Mouse (Mus musculus): ENCODE measurements around the gene Rpp21. TPM values are rescaled to one million over a fixed set of nuclear protein-coding genes. Genes with fewer than 3 reads are reported as not detected.

The Rpp21 gene
- polyA plus RNA-seq, 1 experiment from 2014 or later: 146 TPM

GRCm38 (mm10) chr17:36271586-36272256 is 13.9 kb upstream of the Rpp21 start, which contains the start of gene Trim39:
Trim39 (minus strand) TSS chr17:36272247.
- Histone ChIP-seq H3K9me3 (ENCODE audit: low read length) (no peaks in the 10 kb centered on the region), H3K4me3 (ENCODE audit: low read depth, low read length) (peak within 1 kb of the TSS; percentile 100), H3K27me3 (replicated peaks; ENCODE audit: insufficient read depth, low read length) (no peaks in the 10 kb centered on the region), H3K27ac (ENCODE audit: low read length) (peak within 1 kb of the TSS; percentile 94), H3K9ac (replicated peaks; ENCODE audit: low read depth) (peak within 1 kb of the TSS; percentile 97), H3K4me2 (replicated peaks; ENCODE audit: low read depth, low read length) (peak within 1 kb of the TSS; percentile 79), H3K4me1 (ENCODE audit: insufficient read depth, low read depth, low read length) (peaks cover 13% of the 10 kb centered on the region; the same call in 1 of the 2 replicates), H3K36me3 (ENCODE audit: insufficient read depth, low read length) (peaks cover 17% of the 10 kb centered on the region; the same call in 1 of the 2 replicates)
- under 1% methylated on average over 36 of the region's 43 CpGs for WGBS
- DNase-seq (ENCODE audit: low spot score) (peak; percentile 90), ATAC-seq (peak; percentile 83)
- TF ChIP-seq CTCF (IDR thresholded peaks at IDR 0.05) (no peak), EP300 (IDR thresholded peaks at IDR 0.05) (no peak)

- TF ChIP-seq CTCF (IDR thresholded peaks at IDR 0.05) (no peak), EP300 (IDR thresholded peaks at IDR 0.05) (no peak)
- peak overlapping the region; percentile 100 for H3K4me3 ChIP-seq (ENCODE audit: low read depth, low read length)
- H3K9ac ChIP-seq (replicated peaks; ENCODE audit: low read depth): peak overlapping the region; percentile 97
Measured at GRCm38 (mm10) chr17:36270956-36271585, 13.2 kb upstream of the Rpp21 start.

GRCm38 (mm10) chr17:36265834-36266233 is 8.0 kb upstream of the Rpp21 start:
- no peaks in the 10 kb centered on the region for H3K27me3 ChIP-seq (replicated peaks; ENCODE audit: insufficient read depth, low read length)
- no peaks in the 10 kb centered on the region for H3K9me3 ChIP-seq (ENCODE audit: low read length)
- DNase-seq (ENCODE audit: low spot score) (peak; percentile 40), ATAC-seq (no peak)
- TF ChIP-seq CTCF (IDR thresholded peaks at IDR 0.05): peak; percentile 45
- TF ChIP-seq EP300 (IDR thresholded peaks at IDR 0.05): no peak
- peaks cover 22% of the 10 kb centered on the region for H3K36me3 ChIP-seq (ENCODE audit: insufficient read depth, low read length)
- H3K9ac ChIP-seq (replicated peaks; ENCODE audit: low read depth): no peak overlapping the region
- H3K4me3 ChIP-seq (ENCODE audit: low read depth, low read length): no peak overlapping the region
- H3K27ac ChIP-seq (ENCODE audit: low read length): no peak overlapping the region
- H3K4me1 ChIP-seq (ENCODE audit: insufficient read depth, low read depth, low read length): peaks cover 4% of the 10 kb centered on the region; the same call in 1 of the 2 replicates
- no peak overlapping the region for H3K4me2 ChIP-seq (replicated peaks; ENCODE audit: low read depth, low read length)
- WGBS: 72% methylated on average over 5 of the region's 5 CpGs

More at GRCm38 (mm10) chr17:36270956-36271585, 13.2 kb upstream of the Rpp21 start:
- DNase-seq (ENCODE audit: low spot score): peak; percentile 91
- ATAC-seq: peak; percentile 94
- peaks cover 17% of the 10 kb centered on the region; the same call in 1 of the 2 replicates for H3K36me3 ChIP-seq (ENCODE audit: insufficient read depth, low read length)
- H3K9me3 ChIP-seq (ENCODE audit: low read length): no peaks in the 10 kb centered on the region
- peaks cover 13% of the 10 kb centered on the region; the same call in 1 of the 2 replicates for H3K4me1 ChIP-seq (ENCODE audit: insufficient read depth, low read depth, low read length)
- no peaks in the 10 kb centered on the region for H3K27me3 ChIP-seq (replicated peaks; ENCODE audit: insufficient read depth, low read length)
- H3K4me2 ChIP-seq (replicated peaks; ENCODE audit: low read depth, low read length): peak overlapping the region; percentile 79
- under 1% methylated on average over 58 of the region's 84 CpGs for WGBS
- peak overlapping the region; percentile 94 for H3K27ac ChIP-seq (ENCODE audit: low read length)

DNA sequence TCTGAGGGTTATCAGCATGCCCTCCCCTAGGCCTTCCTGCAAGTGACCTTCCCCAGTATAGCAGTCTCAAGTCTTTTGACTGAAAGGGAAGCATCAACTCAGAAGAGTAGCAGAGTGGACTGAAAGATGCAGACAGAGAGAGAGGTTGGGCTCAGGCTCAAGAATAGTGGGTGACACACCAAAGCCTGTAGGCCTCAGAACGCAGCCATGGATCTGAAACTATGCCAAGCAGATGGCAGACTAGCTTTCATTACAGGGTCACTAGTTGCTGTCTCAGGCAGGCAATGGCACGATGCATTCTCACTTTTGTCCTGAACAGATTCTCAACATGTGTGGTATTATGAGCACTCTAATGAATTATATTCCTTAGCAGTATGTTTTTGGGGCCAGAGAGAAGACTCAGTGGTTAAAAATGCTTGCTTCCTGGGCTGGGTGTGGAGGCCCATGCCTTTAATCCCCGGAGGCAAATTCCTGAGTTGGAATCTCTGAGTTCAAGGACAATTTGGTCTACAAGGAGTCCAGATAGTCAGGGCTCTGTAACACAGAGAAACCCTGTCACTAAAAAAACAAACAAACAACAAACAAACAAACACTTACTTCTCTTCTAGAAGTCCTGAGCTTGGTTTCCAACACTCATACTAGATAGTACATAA is 6.5 kb upstream of the Rpp21 start:
- no peak for ATAC-seq
- Histone ChIP-seq H3K36me3 (ENCODE audit: insufficient read depth, low read length) (peaks cover 30% of the 10 kb centered on the region), H3K4me3 (ENCODE audit: low read depth, low read length) (no peak overlapping the region)

GRCm38 (mm10) chr17:36261511-36262166 is 3.8 kb upstream of the Rpp21 start:
- no peak for DNase-seq (ENCODE audit: low spot score)
- Histone ChIP-seq H3K4me1 (ENCODE audit: insufficient read depth, low read depth, low read length) (no peaks in the 10 kb centered on the region; the same call in 1 of the 2 replicates), H3K4me2 (replicated peaks; ENCODE audit: low read depth, low read length) (no peak overlapping the region), H3K9me3 (ENCODE audit: low read length) (no peaks in the 10 kb centered on the region), H3K27me3 (replicated peaks; ENCODE audit: insufficient read depth, low read length) (no peaks in the 10 kb centered on the region), H3K4me3 (ENCODE audit: low read depth, low read length) (no peak overlapping the region), H3K9ac (replicated peaks; ENCODE audit: low read depth) (no peak overlapping the region), H3K27ac (ENCODE audit: low read length) (no peak overlapping the region), H3K36me3 (ENCODE audit: insufficient read depth, low read length) (peaks cover 22% of the 10 kb centered on the region)
- TF ChIP-seq CTCF (IDR thresholded peaks at IDR 0.05) (no peak), EP300 (IDR thresholded peaks at IDR 0.05) (no peak)
- WGBS: 90% methylated on average over 9 of the region's 9 CpGs
- ATAC-seq: no peak

More for the DNA sequence above, 6.5 kb upstream of the Rpp21 start:
- Histone ChIP-seq H3K9me3 (ENCODE audit: low read length) (no peaks in the 10 kb centered on the region), H3K9ac (replicated peaks; ENCODE audit: low read depth) (no peak overlapping the region), H3K27ac (ENCODE audit: low read length) (no peak overlapping the region), H3K27me3 (replicated peaks; ENCODE audit: insufficient read depth, low read length) (no peaks in the 10 kb centered on the region), H3K4me2 (replicated peaks; ENCODE audit: low read depth, low read length) (no peak overlapping the region), H3K4me1 (ENCODE audit: insufficient read depth, low read depth, low read length) (no peaks in the 10 kb centered on the region)
- TF ChIP-seq EP300 (IDR thresholded peaks at IDR 0.05): no peak
- TF ChIP-seq CTCF (IDR thresholded peaks at IDR 0.05): no peak
- 91% methylated on average over 3 of the region's 3 CpGs for WGBS
- DNase-seq (ENCODE audit: low spot score): no peak
